Mouse (Mus musculus): ENCODE data around the gene Papolg. TPM values are rescaled to one million over a fixed set of nuclear protein-coding genes. Genes with fewer than 3 reads are reported as not detected.

The Papolg gene
- total RNA-seq, 2 experiments from 2014 or later = 8.6 to 10.0 TPM

Other genes with a start within 250 kb of the Papolg start
- 10 to 100 TPM; 15.1 to 16.7 TPM for gene Pus10, start 229.6 kb downstream of the Papolg start, total RNA-seq (2021)
- 10 to 100 TPM; 26.2 to 27.8 TPM for gene Pex13, start 229.3 kb downstream of the Papolg start, total RNA-seq (2021)
- 10 to 100 TPM in 1 of 2 experiments, 1 to 10 TPM in 1; 9.5 to 10.3 TPM for gene Rel, start 124.3 kb downstream of the Papolg start, total RNA-seq (2021)
- not detected for gene A830031A19Rik, start 179.8 kb upstream of the Papolg start, total RNA-seq (2021)
- 1 to 10 TPM; 4.4 to 7.4 TPM for gene Bcl11a, start 182.8 kb upstream of the Papolg start, total RNA-seq (2021)